Mouse (Mus musculus) liver, adult 2 months (tissue): Measurements from ENCODE around the gene Bhlhe41. TPM values are rescaled to one million over a fixed set of nuclear protein-coding genes. Genes with fewer than 3 reads are reported as not detected.

Source experiments
- DNase-seq: peaks from one replicate; pipeline ENCODE4 v3.0.0-alpha.2; 2011; ENCODE audit warnings: low read depth, low spot score; ENCODE audit errors: extremely low read depth
- H3K27ac ChIP-seq: fragments of 200-500 bp; replicated peaks from 2 replicates; pipeline ENCODE4 v1.5.1; 2012; ENCODE audit warnings: low read depth, mild to moderate bottlenecking, control low read depth, inconsistent platforms, low read length; ENCODE audit not compliant: insufficient read depth
- H3K27me3 ChIP-seq: fragments of 200-500 bp; 2 replicates; pipeline ENCODE4 v1.6.1; 2012; ENCODE audit warnings: mild to moderate bottlenecking, moderate library complexity, low read length, inconsistent platforms; ENCODE audit not compliant: control insufficient read depth, insufficient read depth
- H3K36me3 ChIP-seq: fragments of 200-500 bp; 2 replicates; pipeline ENCODE4 v1.6.1; 2012; ENCODE audit warnings: low read length, inconsistent platforms; ENCODE audit not compliant: control insufficient read depth, insufficient read depth
- H3K4me1 ChIP-seq: fragments of 200-500 bp; 2 replicates; pipeline ENCODE4 v1.6.1; 2011; ENCODE audit warnings: low read length; ENCODE audit not compliant: control insufficient read depth, insufficient read depth
- H3K4me3 ChIP-seq: fragments of 200-500 bp; 2 replicates; pipeline ENCODE4 v1.5.1; 2011; ENCODE audit warnings: low read depth, mild to moderate bottlenecking, control low read depth, low read length, moderate library complexity; ENCODE audit not compliant: insufficient read depth
- H3K79me2 ChIP-seq: fragments of 200-500 bp; 2 replicates; pipeline ENCODE4 v1.6.1; 2012; ENCODE audit warnings: inconsistent platforms, mild to moderate bottlenecking, low read length, moderate library complexity; ENCODE audit not compliant: control insufficient read depth, insufficient read depth
- H3K9ac ChIP-seq: fragments of 200-500 bp; 2 replicates; pipeline ENCODE4 v1.6.1; 2012; ENCODE audit warnings: low read depth, mild to moderate bottlenecking, control low read depth, inconsistent platforms, low read length
- CTCF ChIP-seq: fragments of 200-500 bp; IDR thresholded peaks from 2 replicates; pipeline ENCODE4 v1.5.1; 2011; ENCODE audit warnings: low read depth, low read length, control low read depth
- POLR2A ChIP-seq: fragments of 200-500 bp; IDR thresholded peaks from 2 replicates; pipeline ENCODE4 v1.6.1; 2011; ENCODE audit warnings: low read length, control low read depth; ENCODE audit not compliant: insufficient read depth; ENCODE audit errors: extremely low read depth
- WGBS: fragments of 180-500 bp; shearing (Covaris S2); methylation state at CpG from one replicate; pipeline ENCODE4 v1.1.7; 2018; 5-methylcytosine and 5-hydroxymethylcytosine counted together
- polyA plus RNA-seq: library from polyadenylated mRNA; depleted of rRNA; stranded (reverse); fragments of >200 nt; gene quantifications from 2 replicates; pipeline ENCODE4 v1.2.3, GENCODE M21; 2012
- total RNA-seq: library from RNA; depleted of rRNA; stranded (reverse); fragments of >200 nt; gene quantifications from 2 replicates; pipeline ENCODE4 v1.2.3, GENCODE M21; 2014

Gene Bhlhe41
- total and polyA plus RNA-seq, 2 experiments = 0.21 to 1.8 TPM

DNA sequence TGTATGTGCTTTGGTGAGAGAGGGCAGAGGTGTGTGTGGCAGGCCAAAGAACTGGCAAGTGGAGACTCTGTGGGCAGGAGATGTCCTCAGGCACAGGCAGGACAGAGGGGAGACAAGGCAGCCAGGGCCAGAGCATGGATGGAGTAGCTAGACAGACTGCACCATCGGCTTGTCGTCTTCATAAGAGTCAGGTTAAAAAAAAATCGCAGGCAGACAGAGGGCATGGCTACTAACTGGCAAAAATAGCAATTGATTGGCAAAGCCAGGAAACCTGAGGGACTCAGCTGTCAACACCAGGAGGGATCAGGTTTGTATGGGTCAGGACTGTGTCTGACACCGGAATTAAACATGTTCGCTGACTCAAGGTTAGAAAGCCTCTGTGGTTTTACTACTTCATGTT is 10.6 kb downstream of the Bhlhe41 start:
- Histone ChIP-seq H3K36me3 (no peaks in the 10 kb centered on the region), H3K27ac (no peak overlapping the region), H3K27me3 (no peaks in the 10 kb centered on the region), H3K79me2 (no peaks in the 10 kb centered on the region), H3K4me3 (no peak overlapping the region), H3K4me1 (peaks cover 8% of the 10 kb centered on the region), H3K9ac (no peak overlapping the region)
- no peak for DNase-seq
- TF ChIP-seq POLR2A (no peak), CTCF (no peak)
- 87% methylated on average over 5 of the region's 5 CpGs for WGBS

DNA sequence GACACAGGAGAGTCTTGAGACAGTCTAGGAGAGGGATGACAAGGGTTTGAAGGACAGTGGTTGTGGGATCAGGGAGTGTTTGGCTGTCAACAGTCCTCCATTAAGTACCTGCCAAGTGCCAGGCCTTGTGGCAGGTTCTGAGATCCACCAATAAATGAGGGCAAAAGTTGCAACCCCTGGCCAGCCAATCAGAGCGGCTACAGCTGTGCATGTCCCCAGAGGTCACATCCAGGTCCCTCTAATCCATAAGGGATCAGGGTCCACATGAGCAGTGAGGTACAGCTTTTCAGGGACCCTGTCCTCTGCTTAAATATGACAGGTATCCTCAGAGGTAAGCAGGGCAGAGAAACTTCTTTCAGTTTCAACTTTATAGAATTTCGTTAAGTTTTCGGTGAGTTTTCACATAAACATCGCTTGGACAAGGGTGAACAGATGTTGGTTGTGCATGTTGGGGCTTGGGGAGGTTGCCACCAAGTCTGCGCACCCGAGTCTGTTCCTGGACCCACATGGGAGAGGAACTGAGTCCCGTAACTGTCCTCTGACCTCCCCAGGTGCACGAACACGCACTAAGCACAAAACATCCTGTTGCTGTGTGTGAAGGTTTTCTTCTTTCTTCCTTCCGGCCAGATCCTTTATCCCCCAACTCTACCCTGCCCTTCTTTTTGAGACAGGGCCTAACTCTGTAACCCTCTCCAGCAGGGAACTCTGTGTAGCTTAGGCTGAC is 11.8 kb downstream of the Bhlhe41 start:
- Histone ChIP-seq H3K79me2 (no peaks in the 10 kb centered on the region), H3K4me3 (no peak overlapping the region), H3K27ac (no peak overlapping the region), H3K9ac (no peak overlapping the region), H3K36me3 (no peaks in the 10 kb centered on the region), H3K27me3 (no peaks in the 10 kb centered on the region), H3K4me1 (peaks cover 8% of the 10 kb centered on the region)
- no peak for TF ChIP-seq CTCF
- WGBS = 83% methylated on average over 10 of the region's 10 CpGs
- DNase-seq = peak; percentile 75

DNA sequence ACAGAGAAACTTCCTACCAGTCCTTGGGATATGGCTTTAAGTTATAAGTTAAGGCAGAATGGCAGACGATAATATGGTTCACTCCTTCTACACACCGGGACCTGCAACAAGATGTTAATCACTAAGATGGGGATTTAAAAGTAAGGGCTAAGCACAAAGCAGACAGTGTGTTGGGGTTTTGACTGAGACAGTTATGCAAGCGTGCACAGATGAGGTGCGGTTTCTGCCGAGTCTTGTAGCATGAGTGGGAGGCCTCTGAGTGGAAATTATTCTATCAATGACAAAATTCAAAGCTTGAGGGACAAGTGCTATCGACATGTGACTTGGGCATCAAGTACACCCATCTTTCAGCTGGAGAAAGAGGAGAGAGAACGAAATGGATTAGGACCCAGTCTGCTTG is 12.7 kb downstream of the Bhlhe41 start:
- Histone ChIP-seq H3K27ac (no peak overlapping the region), H3K79me2 (no peaks in the 10 kb centered on the region), H3K4me1 (peaks cover 6% of the 10 kb centered on the region), H3K36me3 (no peaks in the 10 kb centered on the region), H3K4me3 (no peak overlapping the region), H3K27me3 (no peaks in the 10 kb centered on the region), H3K9ac (no peak overlapping the region)
- WGBS = 95% methylated on average over 7 of the region's 7 CpGs
- DNase-seq = no peak
- TF ChIP-seq POLR2A = no peak
- no peak for TF ChIP-seq CTCF

DNA sequence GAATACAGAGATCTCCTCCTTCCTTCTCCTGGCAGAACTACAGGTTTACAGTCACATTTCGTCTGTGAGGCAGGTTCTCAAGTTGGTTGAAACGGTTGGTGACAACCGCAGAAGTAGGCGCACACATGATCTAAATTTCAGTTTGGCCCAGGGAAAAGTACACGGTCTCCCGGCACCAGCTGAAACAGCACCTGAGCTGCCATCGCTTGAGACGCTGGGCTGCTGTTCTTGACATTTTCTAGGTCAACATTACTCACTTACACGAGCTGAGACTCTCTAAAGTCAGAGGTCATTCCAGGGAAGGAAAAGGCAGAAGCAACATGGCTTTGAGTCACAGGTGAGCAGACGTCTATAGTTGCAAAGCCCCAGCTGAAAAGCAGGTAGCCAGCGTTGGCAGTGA is 13.4 kb downstream of the Bhlhe41 start:
- no peaks in the 10 kb centered on the region for H3K79me2 ChIP-seq
- no peak overlapping the region for H3K27ac ChIP-seq
- H3K4me3 ChIP-seq = no peak overlapping the region
- H3K9ac ChIP-seq = no peak overlapping the region
- peaks cover 2% of the 10 kb centered on the region; the same call in 1 of the 2 replicates for H3K4me1 ChIP-seq
- TF ChIP-seq CTCF = no peak
- TF ChIP-seq POLR2A = no peak
- H3K36me3 ChIP-seq = no peaks in the 10 kb centered on the region
- no peaks in the 10 kb centered on the region for H3K27me3 ChIP-seq
- WGBS = 88% methylated on average over 11 of the region's 11 CpGs
- no peak for DNase-seq

DNA sequence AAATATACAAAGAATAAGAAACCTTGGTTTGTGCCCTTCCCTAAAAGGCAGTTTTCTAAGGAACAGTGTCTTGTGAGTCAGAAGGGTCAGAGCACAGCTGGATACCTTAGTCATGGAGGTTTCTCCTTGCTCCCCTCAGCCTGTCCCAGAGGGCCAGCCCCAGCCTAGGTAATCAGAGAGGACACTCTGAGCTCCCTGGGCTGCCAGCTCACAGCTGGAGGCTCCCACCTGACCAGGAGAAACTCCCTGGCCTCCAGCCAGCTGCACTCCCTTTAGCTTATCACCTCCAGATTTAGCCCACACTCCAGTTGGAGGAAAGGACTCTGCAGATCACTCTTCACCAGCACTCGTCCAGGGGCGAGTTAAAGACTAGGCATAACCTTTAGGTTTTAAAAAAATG is 14.6 kb downstream of the Bhlhe41 start:
- H3K4me1 ChIP-seq = no peaks in the 10 kb centered on the region
- WGBS = 80% methylated on average over 2 of the region's 2 CpGs
- no peak overlapping the region for H3K27ac ChIP-seq
- no peaks in the 10 kb centered on the region for H3K36me3 ChIP-seq
- no peaks in the 10 kb centered on the region for H3K27me3 ChIP-seq
- no peak overlapping the region for H3K4me3 ChIP-seq
- TF ChIP-seq POLR2A (no peak), CTCF (no peak)
- DNase-seq = no peak
- H3K9ac ChIP-seq = no peak overlapping the region
- no peaks in the 10 kb centered on the region for H3K79me2 ChIP-seq

DNA sequence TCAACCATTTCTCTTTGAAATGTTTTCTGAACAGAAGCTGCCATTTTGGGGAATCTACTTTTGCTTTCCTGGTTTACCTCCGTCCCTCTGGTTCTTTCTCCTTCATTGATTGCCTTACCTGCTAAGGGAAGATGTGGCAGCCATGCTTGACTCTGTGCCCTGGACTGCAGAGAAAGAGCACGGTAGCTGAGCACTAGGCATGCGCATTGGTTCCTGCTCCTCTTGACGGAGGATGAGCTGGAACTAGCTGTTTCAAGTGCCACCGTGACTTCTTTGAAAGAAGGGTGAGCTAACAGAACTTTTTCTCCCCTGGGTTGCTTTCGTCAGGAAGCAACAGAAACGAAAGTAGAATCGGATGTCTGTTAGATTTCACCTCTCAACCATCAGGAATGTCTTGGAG is 17.7 kb downstream of the Bhlhe41 start:
- 91% methylated on average over 8 of the region's 8 CpGs for WGBS
- Histone ChIP-seq H3K36me3 (no peaks in the 10 kb centered on the region), H3K9ac (no peak overlapping the region), H3K27me3 (no peaks in the 10 kb centered on the region), H3K4me1 (no peaks in the 10 kb centered on the region), H3K27ac (no peak overlapping the region), H3K79me2 (no peaks in the 10 kb centered on the region), H3K4me3 (no peak overlapping the region)
- no peak for DNase-seq
- TF ChIP-seq POLR2A (no peak), CTCF (no peak)
